Mouse (Mus musculus): ENCODE results near the gene Mss51. TPM values are rescaled to one million over a fixed set of nuclear protein-coding genes. Genes with fewer than 3 reads are reported as not detected.
A peak's percentile ranks its signal among the peaks of the same experiment; 100 is the strongest.

Gene Mss51
- polyA plus RNA-seq, 1 experiment from 2014 or later: 0.55 TPM

GRCm38 (mm10) chr14:20460216-20460615, 36.5 kb downstream of the Mss51 start:
- DNase-seq (ENCODE audit: low spot score) (no peak), ATAC-seq (ENCODE audit: low FRiP score) (no peak)
- Histone ChIP-seq H3K4me3 (replicated peaks; ENCODE audit: low read length) (no peak overlapping the region), H3K36me3 (replicated peaks; ENCODE audit: control insufficient read depth, insufficient read depth) (peaks cover 32% of the 10 kb centered on the region), H3K27me3 (ENCODE audit: control insufficient read depth, insufficient read depth, low read length) (no peaks in the 10 kb centered on the region), H3K9ac (no peak overlapping the region), H3K4me1 (replicated peaks; ENCODE audit: control insufficient read depth, insufficient read depth, low read length) (no peaks in the 10 kb centered on the region), H3K4me2 (replicated peaks) (no peak overlapping the region), H3K27ac (no peak overlapping the region), H3K9me3 (ENCODE audit: control insufficient read depth, low read length) (no peaks in the 10 kb centered on the region)
- WGBS: 83% methylated on average over 14 of the region's 14 CpGs

DNA sequence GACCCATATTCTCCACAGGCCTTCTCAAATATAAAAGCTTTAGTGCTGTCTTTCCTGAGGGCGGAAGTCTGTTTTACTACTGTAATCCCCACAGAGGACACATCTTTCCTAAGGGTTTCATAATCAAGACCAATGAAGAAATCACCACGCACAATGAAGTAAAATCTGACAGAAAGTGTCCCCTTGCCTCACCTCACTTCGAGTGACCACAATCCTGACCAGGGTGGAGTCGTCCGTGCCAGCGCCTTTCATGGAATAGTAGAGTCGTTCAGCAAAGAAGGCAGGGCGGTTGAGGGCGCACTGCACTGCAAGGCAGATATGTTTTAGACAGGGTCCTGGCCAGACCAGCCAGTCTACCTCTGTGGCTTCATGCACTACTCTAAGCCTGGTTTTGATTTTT, 38.3 kb downstream of the Mss51 start:
- no peak overlapping the region for H3K4me2 ChIP-seq (replicated peaks)
- no peaks in the 10 kb centered on the region for H3K9me3 ChIP-seq (ENCODE audit: control insufficient read depth, low read length)
- H3K27me3 ChIP-seq (ENCODE audit: control insufficient read depth, insufficient read depth, low read length): no peaks in the 10 kb centered on the region
- H3K9ac ChIP-seq: no peak overlapping the region
- no peak overlapping the region for H3K27ac ChIP-seq
- DNase-seq (ENCODE audit: low spot score) (no peak), ATAC-seq (ENCODE audit: low FRiP score) (no peak)
- H3K4me1 ChIP-seq (replicated peaks; ENCODE audit: control insufficient read depth, insufficient read depth, low read length): no peaks in the 10 kb centered on the region
- H3K36me3 ChIP-seq (replicated peaks; ENCODE audit: control insufficient read depth, insufficient read depth): peaks cover 22% of the 10 kb centered on the region
- WGBS: 95% methylated on average over 9 of the region's 9 CpGs
- H3K4me3 ChIP-seq (replicated peaks; ENCODE audit: low read length): no peak overlapping the region

DNA sequence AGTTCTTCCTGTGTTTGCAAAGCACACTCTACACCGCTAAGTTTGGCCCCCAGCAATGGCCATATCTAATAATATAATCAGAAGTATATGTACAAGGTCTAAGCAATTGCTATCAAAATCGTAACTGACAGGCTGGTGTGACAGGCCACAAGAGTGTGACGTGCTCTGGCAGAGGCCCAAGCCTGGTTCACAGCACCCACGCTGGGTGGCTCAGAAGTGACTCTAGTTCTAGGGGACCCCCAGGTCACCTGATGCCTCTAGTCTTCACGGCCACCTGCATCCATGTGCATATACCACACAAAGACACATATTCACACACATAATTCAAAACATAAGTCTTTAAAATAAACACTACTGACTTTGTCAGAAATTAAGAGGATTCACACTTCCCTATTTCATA, 43.8 kb downstream of the Mss51 start:
- WGBS: 91% methylated on average over 5 of the region's 5 CpGs
- Histone ChIP-seq H3K9ac (no peak overlapping the region), H3K36me3 (replicated peaks; ENCODE audit: control insufficient read depth, insufficient read depth) (peaks cover under 1% of the 10 kb centered on the region; the same call in 1 of the 2 replicates), H3K27ac (no peak overlapping the region), H3K4me2 (replicated peaks) (no peak overlapping the region), H3K4me3 (replicated peaks; ENCODE audit: low read length) (no peak overlapping the region), H3K4me1 (replicated peaks; ENCODE audit: control insufficient read depth, insufficient read depth, low read length) (0 out of 2 replicates have a peak, but pooled peaks cover 3% of the 10 kb centered on the region), H3K27me3 (ENCODE audit: control insufficient read depth, insufficient read depth, low read length) (no peaks in the 10 kb centered on the region), H3K9me3 (ENCODE audit: control insufficient read depth, low read length) (no peaks in the 10 kb centered on the region)
- no peak for DNase-seq (ENCODE audit: low spot score)
- no peak for ATAC-seq (ENCODE audit: low FRiP score)

GRCm38 (mm10) chr14:20451765-20452331, 44.9 kb downstream of the Mss51 start, which contains the start of gene Cfap70:
Cfap70 (minus strand) TSS chr14:20452226.
- WGBS: 5% methylated on average over 15 of the region's 15 CpGs

GRCm38 (mm10) chr14:20451302-20451701, 45.4 kb downstream of the Mss51 start:
- H3K4me2 ChIP-seq (replicated peaks): peak overlapping the region; percentile 78
- DNase-seq (ENCODE audit: low spot score) (no peak), ATAC-seq (ENCODE audit: low FRiP score) (no peak)
- H3K9ac ChIP-seq: peak overlapping the region; percentile 47
- 0 out of 2 replicates have a peak, but pooled peaks cover 3% of the 10 kb centered on the region for H3K4me1 ChIP-seq (replicated peaks; ENCODE audit: control insufficient read depth, insufficient read depth, low read length)
- no peaks in the 10 kb centered on the region for H3K9me3 ChIP-seq (ENCODE audit: control insufficient read depth, low read length)
- no peak overlapping the region for H3K27ac ChIP-seq
- no peaks in the 10 kb centered on the region for H3K36me3 ChIP-seq (replicated peaks; ENCODE audit: control insufficient read depth, insufficient read depth)
- H3K27me3 ChIP-seq (ENCODE audit: control insufficient read depth, insufficient read depth, low read length): no peaks in the 10 kb centered on the region
- WGBS: 18% methylated on average over 2 of the region's 2 CpGs
- H3K4me3 ChIP-seq (replicated peaks; ENCODE audit: low read length): peak overlapping the region; percentile 36

More at GRCm38 (mm10) chr14:20451765-20452331, 44.9 kb downstream of the Mss51 start, which contains the start of gene Cfap70:
- Histone ChIP-seq H3K9ac (peak within 1 kb of the TSS; percentile 47), H3K36me3 (replicated peaks; ENCODE audit: control insufficient read depth, insufficient read depth) (no peaks in the 10 kb centered on the region), H3K9me3 (ENCODE audit: control insufficient read depth, low read length) (no peaks in the 10 kb centered on the region), H3K4me1 (replicated peaks; ENCODE audit: control insufficient read depth, insufficient read depth, low read length) (0 out of 2 replicates have a peak, but pooled peaks cover 3% of the 10 kb centered on the region), H3K4me2 (replicated peaks) (peak within 1 kb of the TSS; percentile 78), H3K27ac (no peak within 1 kb of the TSS), H3K4me3 (replicated peaks; ENCODE audit: low read length) (peak within 1 kb of the TSS; percentile 36), H3K27me3 (ENCODE audit: control insufficient read depth, insufficient read depth, low read length) (no peaks in the 10 kb centered on the region)
- DNase-seq (ENCODE audit: low spot score) (peak; percentile 78), ATAC-seq (ENCODE audit: low FRiP score) (peak; percentile 72; the same call in 1 of the 2 replicates)

DNA sequence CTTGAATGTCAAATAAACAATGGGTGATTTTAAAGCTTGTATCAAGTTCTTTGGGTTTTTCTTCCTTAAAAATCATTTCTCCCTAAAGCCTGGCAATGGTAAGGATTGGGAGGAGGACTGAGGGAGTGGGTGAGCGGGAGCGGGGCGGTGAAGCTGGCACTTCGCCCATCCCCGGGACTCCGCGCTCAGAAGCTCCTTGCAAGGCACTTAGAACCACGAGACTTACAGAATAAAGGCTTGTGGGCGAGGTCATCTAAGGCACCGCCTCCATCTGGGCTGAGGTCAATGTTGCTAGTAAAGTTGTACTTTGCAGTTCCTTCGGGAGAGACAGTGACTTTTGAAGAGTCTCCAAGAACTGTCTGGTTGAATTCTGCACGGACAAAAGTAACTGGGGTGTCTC, 49.5 kb downstream of the Mss51 start:
- Histone ChIP-seq H3K27me3 (ENCODE audit: control insufficient read depth, insufficient read depth, low read length) (no peaks in the 10 kb centered on the region), H3K9ac (no peak overlapping the region), H3K27ac (no peak overlapping the region), H3K4me1 (replicated peaks; ENCODE audit: control insufficient read depth, insufficient read depth, low read length) (0 out of 2 replicates have a peak, but pooled peaks cover 3% of the 10 kb centered on the region), H3K4me3 (replicated peaks; ENCODE audit: low read length) (no peak overlapping the region), H3K4me2 (replicated peaks) (no peak overlapping the region), H3K9me3 (ENCODE audit: control insufficient read depth, low read length) (no peaks in the 10 kb centered on the region), H3K36me3 (replicated peaks; ENCODE audit: control insufficient read depth, insufficient read depth) (no peaks in the 10 kb centered on the region)
- no peak for DNase-seq (ENCODE audit: low spot score)
- no peak for ATAC-seq (ENCODE audit: low FRiP score)
- WGBS: 63% methylated on average over 12 of the region's 12 CpGs

DNA sequence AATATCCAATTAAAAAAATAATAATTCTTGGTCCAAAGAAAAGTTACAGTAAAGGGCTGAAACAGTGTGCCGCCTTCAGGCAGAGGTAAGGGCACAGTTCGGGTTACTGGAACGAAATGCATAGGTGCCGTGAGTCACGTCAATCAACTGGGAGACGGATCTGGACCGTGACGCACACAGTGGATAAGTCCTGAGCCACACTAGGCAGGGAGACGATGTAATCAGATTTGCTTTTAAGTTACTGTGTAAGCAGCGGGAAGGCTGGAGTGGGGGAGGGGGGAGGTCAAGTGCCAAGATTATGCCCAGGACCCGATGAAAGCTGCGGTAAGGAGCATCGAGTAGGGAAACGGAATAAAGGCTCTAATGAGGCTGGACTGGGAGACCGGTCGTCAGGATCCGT, 54.4 kb downstream of the Mss51 start:
- H3K27ac ChIP-seq: no peak overlapping the region
- no peaks in the 10 kb centered on the region for H3K4me1 ChIP-seq (replicated peaks; ENCODE audit: control insufficient read depth, insufficient read depth, low read length)
- no peaks in the 10 kb centered on the region for H3K27me3 ChIP-seq (ENCODE audit: control insufficient read depth, insufficient read depth, low read length)
- no peaks in the 10 kb centered on the region for H3K9me3 ChIP-seq (ENCODE audit: control insufficient read depth, low read length)
- no peak overlapping the region for H3K9ac ChIP-seq
- no peak overlapping the region for H3K4me3 ChIP-seq (replicated peaks; ENCODE audit: low read length)
- H3K36me3 ChIP-seq (replicated peaks; ENCODE audit: control insufficient read depth, insufficient read depth): no peaks in the 10 kb centered on the region
- WGBS: 69% methylated on average over 17 of the region's 17 CpGs
- DNase-seq (ENCODE audit: low spot score) (no peak), ATAC-seq (ENCODE audit: low FRiP score) (no peak)
- no peak overlapping the region for H3K4me2 ChIP-seq (replicated peaks)

DNA sequence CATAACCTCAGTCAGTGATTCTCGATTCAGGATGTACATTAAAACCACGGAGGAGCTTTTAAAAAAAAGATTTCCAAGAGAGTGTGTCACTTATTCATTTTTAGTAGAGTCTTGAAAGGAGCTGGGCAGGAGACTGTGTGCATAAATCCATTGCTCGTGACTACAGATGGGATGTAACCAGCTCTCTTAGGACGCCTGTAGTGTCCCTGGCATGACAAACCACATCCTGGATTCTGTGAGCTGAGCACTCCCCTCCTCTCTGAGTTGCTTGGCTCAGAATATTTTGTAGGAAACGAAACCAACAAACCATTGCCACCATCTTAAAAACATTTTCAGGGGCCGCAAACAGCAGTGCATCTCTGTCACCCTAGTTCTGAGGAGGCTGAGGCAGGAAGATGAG, 59.7 kb downstream of the Mss51 start:
- Histone ChIP-seq H3K36me3 (replicated peaks; ENCODE audit: control insufficient read depth, insufficient read depth) (no peaks in the 10 kb centered on the region), H3K4me3 (replicated peaks; ENCODE audit: low read length) (no peak overlapping the region), H3K4me1 (replicated peaks; ENCODE audit: control insufficient read depth, insufficient read depth, low read length) (no peaks in the 10 kb centered on the region), H3K27ac (no peak overlapping the region), H3K9me3 (ENCODE audit: control insufficient read depth, low read length) (no peaks in the 10 kb centered on the region), H3K9ac (no peak overlapping the region), H3K27me3 (ENCODE audit: control insufficient read depth, insufficient read depth, low read length) (no peaks in the 10 kb centered on the region), H3K4me2 (replicated peaks) (no peak overlapping the region)
- 78% methylated on average over 6 of the region's 6 CpGs for WGBS
- no peak for DNase-seq (ENCODE audit: low spot score)
- no peak for ATAC-seq (ENCODE audit: low FRiP score)
